Mouse (Mus musculus) thymus, adult 2 months (tissue): Measurements from ENCODE around the gene Vamp4.

Source experiments
- CTCF ChIP-seq: fragments of 200-500 bp; IDR thresholded peaks from 2 replicates; pipeline ENCODE4 v1.5.1; 2012; ENCODE audit warnings: mild to moderate bottlenecking, control low read depth, low read length, moderate library complexity, borderline replicate concordance; ENCODE audit not compliant: control insufficient read depth, poor library complexity, insufficient read depth; ENCODE audit errors: extremely low read depth
- POLR2A ChIP-seq: fragments of 200-500 bp; IDR thresholded peaks from 2 replicates; pipeline ENCODE4 v1.6.1; 2012; ENCODE audit warnings: mild to moderate bottlenecking, low read length, control low read depth, moderate library complexity; ENCODE audit not compliant: control insufficient read depth, poor library complexity, insufficient read depth; ENCODE audit errors: extremely low read depth

DNA sequence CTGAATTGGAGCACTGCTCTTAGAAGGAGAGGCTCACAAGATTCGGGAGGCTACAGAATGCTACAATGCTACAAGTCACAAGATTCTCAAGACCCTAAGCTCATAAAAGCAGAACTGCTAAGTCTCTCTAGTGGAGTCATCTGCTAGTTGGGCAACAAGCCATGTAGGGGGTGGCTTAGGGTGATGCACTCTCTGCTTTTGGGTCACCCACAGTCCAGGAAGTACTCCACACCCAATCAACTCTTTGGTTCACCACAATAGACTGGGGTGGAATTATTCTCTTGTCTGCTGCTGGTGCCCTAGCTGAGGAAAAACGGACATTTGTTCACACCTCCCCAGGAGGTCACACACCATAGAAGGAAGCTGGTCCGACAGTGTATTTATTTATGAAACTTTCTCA lies 5.3 kb upstream of the Vamp4 start:
- TF ChIP-seq CTCF (no peak), POLR2A (no peak)
